Mouse (Mus musculus): ENCODE measurements around the gene Simc1. TPM values are rescaled to one million over a fixed set of nuclear protein-coding genes. Genes with fewer than 3 reads are reported as not detected.
A peak's percentile ranks its signal among the peaks of the same experiment; 100 is the strongest.
"Not testable (repeated sequence)": the region's sequence is repeated elsewhere in the genome, so short reads cannot be mapped to it uniquely, and the experiment has no call there.

The Simc1 gene
- polyA plus RNA-seq (2012; rRNA removed), result 11.6 and 14.0 TPM in 2 replicates

GRCm38 (mm10) chr13:54503604-54504521 is at the start of gene Simc1:
TSS of gene Simc1 (plus strand) at chr13:54503779.
- no peak for DNase-seq (ENCODE audit: low read depth)

- DNase-seq (ENCODE audit: low read depth), result no peak
Measured at GRCm38 (mm10) chr13:54457062-54457461, 46.5 kb upstream of the Simc1 start.

DNA sequence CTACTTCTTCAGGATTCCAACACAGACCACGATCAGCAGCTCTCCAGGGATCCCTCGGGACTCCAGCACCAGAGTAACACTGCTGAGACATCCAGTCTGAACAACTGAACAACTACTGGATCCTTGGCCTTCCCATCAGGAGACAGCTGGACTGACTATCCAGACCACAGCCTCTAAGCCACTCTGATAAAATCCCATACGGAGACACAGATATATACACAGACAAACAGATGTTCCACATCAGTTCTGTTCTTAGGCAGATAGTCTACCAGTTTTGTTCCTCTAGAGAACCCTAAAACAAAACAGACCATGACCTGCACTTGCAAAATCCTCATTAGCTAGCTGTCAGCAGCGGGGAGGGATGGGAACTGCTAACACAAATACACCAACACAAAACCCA is 44.3 kb upstream of the Simc1 start:
- DNase-seq (ENCODE audit: low read depth), result no peak

GRCm38 (mm10) chr13:54468098-54469011 is 35.2 kb upstream of the Simc1 start, which contains the start of gene Thoc3:
TSS of gene Thoc3 (minus strand) at chr13:54468849.
- peak; percentile 31 for DNase-seq (ENCODE audit: low read depth)

DNA sequence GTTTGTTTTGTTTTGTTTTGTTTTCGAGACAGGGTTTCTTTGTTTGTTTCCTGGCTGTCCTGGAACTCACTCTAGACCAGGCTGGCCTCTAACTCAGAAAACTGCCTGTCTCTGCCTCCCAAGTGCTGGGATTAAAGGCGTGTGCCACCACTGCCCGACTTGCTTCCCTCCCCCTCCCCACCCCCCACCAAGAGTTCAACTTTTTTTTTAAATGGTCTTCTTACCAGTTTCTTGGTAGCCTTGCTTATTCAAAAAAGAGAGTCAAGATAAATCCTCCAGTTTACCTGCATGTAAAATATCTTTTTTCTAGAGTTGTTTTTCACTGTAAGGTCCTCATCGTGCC is 34.6 kb upstream of the Simc1 start:
- no peak for DNase-seq (ENCODE audit: low read depth)

- DNase-seq (ENCODE audit: low read depth), result no peak
Measured at GRCm38 (mm10) chr13:54471967-54472366, 31.6 kb upstream of the Simc1 start.

DNA sequence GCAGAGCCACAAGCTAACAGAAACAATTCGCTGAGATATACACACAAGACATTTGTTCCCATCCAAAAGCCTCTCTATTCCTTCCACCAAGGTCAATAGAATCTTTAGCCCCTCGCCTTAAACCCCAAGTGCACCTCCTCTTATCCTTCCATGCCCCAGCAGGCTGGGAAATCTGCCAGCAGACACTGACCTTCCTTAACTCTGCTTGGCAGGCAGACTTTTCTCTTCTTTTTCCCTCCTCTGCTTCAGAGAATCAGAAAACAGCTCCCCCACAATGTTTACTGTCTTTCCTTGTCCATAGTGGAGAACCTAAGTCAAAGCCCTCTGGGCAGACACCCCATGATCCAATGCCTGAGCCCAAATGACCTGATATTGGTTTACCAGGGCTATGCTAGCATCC is 28.6 kb upstream of the Simc1 start:
- no peak for DNase-seq (ENCODE audit: low read depth)

DNA sequence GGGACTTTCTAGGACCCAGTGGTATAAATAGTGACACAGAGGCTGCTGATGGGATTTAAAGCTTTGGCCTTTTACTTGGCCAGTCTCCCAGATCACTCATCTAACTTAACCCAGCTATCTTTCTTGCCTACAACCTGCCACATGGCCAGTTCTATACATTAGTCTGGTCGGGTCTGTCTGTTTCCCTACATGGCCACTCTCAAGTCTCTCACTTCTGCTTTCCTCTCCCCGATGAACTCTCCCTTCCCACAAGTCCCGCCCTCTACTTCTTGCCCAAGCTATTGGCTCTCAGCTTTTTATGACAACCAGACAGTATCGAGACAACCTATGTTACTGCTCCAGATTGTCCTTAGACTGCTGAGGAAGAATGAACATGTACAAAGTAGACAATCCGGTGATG is 27.9 kb upstream of the Simc1 start:
- DNase-seq (ENCODE audit: low read depth), result no peak

GRCm38 (mm10) chr13:54479286-54479685 is 24.3 kb upstream of the Simc1 start:
- no peak for DNase-seq (ENCODE audit: low read depth)

- no peak for DNase-seq (ENCODE audit: low read depth)
Measured at GRCm38 (mm10) chr13:54481498-54481897, 22.1 kb upstream of the Simc1 start.

GRCm38 (mm10) chr13:54490411-54490810 is 13.2 kb upstream of the Simc1 start:
- DNase-seq (ENCODE audit: low read depth), result no peak

- no peak for DNase-seq (ENCODE audit: low read depth)
Measured at GRCm38 (mm10) chr13:54491381-54491780, 12.2 kb upstream of the Simc1 start.

DNA sequence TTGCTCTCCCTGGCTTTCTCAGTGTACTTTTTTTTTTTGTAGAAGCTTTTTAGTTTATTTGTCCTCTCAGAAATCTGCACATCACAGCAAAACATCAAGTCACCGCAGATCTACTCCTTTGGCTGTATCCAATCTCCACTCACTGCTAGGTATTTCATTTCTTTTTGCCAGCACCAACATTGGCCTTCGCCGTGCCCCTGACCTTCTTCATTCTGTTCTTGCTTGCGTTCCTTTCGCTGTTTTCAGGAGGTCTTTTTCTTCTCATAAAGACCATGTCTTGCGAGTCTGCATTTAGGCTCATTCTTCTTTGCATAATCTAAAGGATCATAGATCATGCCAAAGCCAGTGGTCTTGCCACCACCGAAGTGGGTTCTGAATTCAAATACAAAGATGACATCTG is 4.0 kb upstream of the Simc1 start:
- not testable (repeated sequence) for DNase-seq (ENCODE audit: low read depth)

DNA sequence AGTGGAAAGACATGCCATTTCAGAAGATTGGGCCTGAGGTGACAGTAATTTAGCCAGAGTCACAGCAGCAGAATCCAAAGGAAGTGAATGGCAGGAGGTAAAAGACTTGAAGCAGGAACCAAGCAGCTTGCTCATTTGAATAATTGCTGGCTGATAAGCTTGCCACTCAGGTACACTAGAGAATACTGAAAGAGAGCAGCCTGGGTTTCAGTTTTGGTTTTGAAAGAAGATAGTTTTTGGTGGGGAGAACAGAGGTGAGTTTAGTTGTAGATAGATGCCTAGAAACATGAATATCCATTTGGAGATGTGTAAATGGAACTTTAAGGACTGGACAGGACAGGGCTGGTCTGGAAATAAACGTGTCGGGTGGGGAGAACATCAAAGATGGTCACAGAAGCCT is 2.2 kb upstream of the Simc1 start:
- DNase-seq (ENCODE audit: low read depth), result no peak

- no peak for DNase-seq (ENCODE audit: low read depth)
Measured at GRCm38 (mm10) chr13:54501957-54502690, 1.5 kb upstream of the Simc1 start.

DNA sequence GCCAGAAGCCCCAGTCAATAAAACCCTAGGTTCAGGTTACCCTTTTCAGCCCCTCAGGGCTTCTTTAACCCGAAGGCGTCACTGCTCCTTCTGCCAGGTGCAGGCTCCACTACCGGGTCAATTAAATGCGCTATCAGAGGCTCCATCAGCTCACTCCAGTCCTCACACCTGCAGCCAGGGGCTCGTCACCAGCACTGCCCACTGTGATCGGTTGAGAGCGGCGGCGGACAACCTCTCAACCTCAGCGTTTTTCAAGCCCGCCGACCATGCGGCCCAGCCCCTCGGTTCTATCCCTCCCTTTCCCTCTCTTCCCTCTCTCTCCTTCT is 338 bp upstream of the Simc1 start:
- DNase-seq (ENCODE audit: low read depth), result no peak

- DNase-seq (ENCODE audit: low read depth), result peak; percentile 17
Measured at GRCm38 (mm10) chr13:54504611-54505260, 1.2 kb downstream of the Simc1 start.

DNA sequence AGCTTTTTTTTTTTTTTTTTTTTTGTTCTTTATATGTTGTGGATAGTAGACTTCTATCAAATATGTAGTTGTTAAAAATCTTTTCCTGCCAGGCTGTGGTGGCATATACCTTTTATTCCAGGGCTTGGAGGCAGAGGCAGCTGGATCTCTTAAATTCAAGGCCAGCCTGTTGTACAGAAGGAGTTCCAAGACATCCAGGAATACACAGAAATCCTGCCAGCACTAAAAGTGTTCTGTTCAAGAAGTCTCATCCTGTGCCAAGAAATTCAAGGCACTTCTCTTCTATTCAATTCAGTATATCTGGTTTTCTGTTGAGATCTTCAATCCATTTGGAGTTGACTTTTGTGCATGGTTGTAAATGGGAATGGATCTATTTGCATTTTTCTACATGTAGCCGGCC is 2.3 kb downstream of the Simc1 start:
- DNase-seq (ENCODE audit: low read depth), result no peak

GRCm38 (mm10) chr13:54520221-54520620 is 16.6 kb downstream of the Simc1 start:
- DNase-seq (ENCODE audit: low read depth), result no peak

DNA sequence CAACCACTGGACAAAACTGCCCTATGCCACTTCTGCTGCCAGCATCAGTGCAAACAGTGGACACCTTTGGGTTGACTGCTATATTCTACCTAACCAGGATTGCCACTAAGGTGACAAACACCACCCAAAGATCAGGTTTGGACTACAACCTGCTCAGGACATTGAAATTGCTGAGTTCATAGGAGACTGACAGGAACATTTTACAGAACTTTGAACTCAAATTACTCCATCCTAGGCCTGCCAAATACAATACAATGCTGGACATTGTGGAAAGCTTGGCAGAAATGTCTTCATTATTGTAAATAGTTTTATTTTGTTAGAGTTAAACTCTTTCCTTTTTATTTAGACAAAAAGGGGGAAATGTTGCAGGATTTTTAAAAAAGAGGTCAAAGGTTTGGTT is 17.6 kb downstream of the Simc1 start:
- DNase-seq (ENCODE audit: low read depth), result no peak

- DNase-seq (ENCODE audit: low read depth), result no peak
Measured at GRCm38 (mm10) chr13:54527140-54527539, 23.6 kb downstream of the Simc1 start.

DNA sequence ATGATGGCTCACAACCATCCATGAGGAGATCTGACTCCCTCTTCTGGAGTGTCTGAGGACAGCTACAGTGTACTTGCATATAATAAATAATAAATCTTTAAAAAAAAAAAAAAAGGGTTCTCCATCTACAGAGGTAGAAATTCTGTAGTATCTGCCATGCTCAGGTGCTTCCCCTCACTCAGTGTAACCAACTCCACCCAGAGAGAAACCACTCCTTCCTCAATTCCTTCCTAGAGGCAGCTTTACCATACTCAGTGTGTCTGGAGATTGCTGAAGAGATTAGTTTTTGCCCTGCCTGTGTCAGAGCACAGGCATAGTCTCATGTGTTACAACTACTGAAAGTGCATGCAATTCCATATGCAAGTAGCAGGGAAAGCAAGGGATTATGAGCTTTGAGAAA is 28.6 kb downstream of the Simc1 start:
- no peak for DNase-seq (ENCODE audit: low read depth)

Measured in gonadal fat pad, adult 2 months (tissue).